Mouse (Mus musculus): Measurements from ENCODE around the gene Gm45140.

The Gm45140 gene

GRCm38 (mm10) chr6:87740496-87740895 lies 95.1 kb downstream of the Gm45140 start:
- no peak for DNase-seq (ENCODE audit: low read depth, low spot score)

GRCm38 (mm10) chr6:87739898-87740297 lies 95.7 kb downstream of the Gm45140 start:
- DNase-seq (ENCODE audit: low read depth, low spot score), result no peak

Measured in ZHBTc4 (cell line).